Mouse (Mus musculus) embryonic facial prominence, embryonic 14.5 days (tissue): ENCODE measurements around the gene Dpf1. TPM values are rescaled to one million over a fixed set of nuclear protein-coding genes. Genes with fewer than 3 reads are reported as not detected.

ENCODE experiments used
- ATAC-seq: fragments of 200-750 bp; cut with Nextera tagmentation; 2 replicates; pipeline ENCODE4 v1.8.0; 2017; ENCODE audit warnings: low read depth, moderate number of reproducible peaks, moderate TSS enrichment
- DNase-seq: peaks from one replicate; pipeline ENCODE4 v3.0.0-alpha.2; 2015; ENCODE audit warnings: low spot score
- H3K27ac ChIP-seq: fragments of 300-500 bp; sonication (generic); replicated peaks from 2 replicates; pipeline ENCODE4 v1.5.1; 2014; ENCODE audit warnings: low read depth, mild to moderate bottlenecking, low read length, moderate library complexity
- H3K27me3 ChIP-seq: fragments of 300-500 bp; sonication (generic); replicated peaks from 2 replicates; pipeline ENCODE4 v1.6.1; 2014; ENCODE audit warnings: low read length; ENCODE audit not compliant: control insufficient read depth, insufficient read depth
- H3K36me3 ChIP-seq: fragments of 300-500 bp; sonication (generic); 2 replicates; pipeline ENCODE4 v1.6.1; 2014; ENCODE audit warnings: low read length, mixed read lengths; ENCODE audit not compliant: control insufficient read depth, insufficient read depth
- H3K4me1 ChIP-seq: fragments of 300-500 bp; sonication (generic); 2 replicates; pipeline ENCODE4 v1.6.1; 2014; ENCODE audit warnings: antibody characterized with exemption, low read length; ENCODE audit not compliant: control insufficient read depth, insufficient read depth
- H3K4me2 ChIP-seq: fragments of 300-500 bp; sonication (generic); 2 replicates; pipeline ENCODE4 v1.6.1; 2014; ENCODE audit warnings: low read depth, mild to moderate bottlenecking, low read length, moderate library complexity, mixed read lengths
- H3K4me3 ChIP-seq: fragments of 300-500 bp; sonication (generic); 2 replicates; pipeline ENCODE4 v1.5.1; 2014; ENCODE audit warnings: low read depth, mild to moderate bottlenecking, low read length
- H3K9ac ChIP-seq: fragments of 300-500 bp; sonication (generic); 2 replicates; pipeline ENCODE4 v1.6.1; 2014; ENCODE audit warnings: low read depth, mild to moderate bottlenecking, low read length, moderate library complexity, mixed read lengths
- H3K9me3 ChIP-seq: fragments of 300-500 bp; sonication (generic); 2 replicates; pipeline ENCODE4 v1.6.1; 2016; ENCODE audit warnings: low read length; ENCODE audit not compliant: control insufficient read depth
- WGBS: fragments of 180-500 bp; shearing (Covaris S2); extraction: QIAGEN DNeasy Blood & Tissue Kit; methylation state at CpG from one replicate; pipeline ENCODE4 v1.1.7; 2014; 5-methylcytosine and 5-hydroxymethylcytosine counted together
- polyA plus RNA-seq: library from polyadenylated mRNA; unstranded; fragments of >200 nt; fragmentation: Nextera tagmentation; extraction: Ambion mirVana; gene quantifications from 2 replicates; pipeline ENCODE4 v1.2.1, GENCODE M21; 2014

The Dpf1 gene
- 11.4 TPM in 2 replicates for polyA plus RNA-seq

DNA sequence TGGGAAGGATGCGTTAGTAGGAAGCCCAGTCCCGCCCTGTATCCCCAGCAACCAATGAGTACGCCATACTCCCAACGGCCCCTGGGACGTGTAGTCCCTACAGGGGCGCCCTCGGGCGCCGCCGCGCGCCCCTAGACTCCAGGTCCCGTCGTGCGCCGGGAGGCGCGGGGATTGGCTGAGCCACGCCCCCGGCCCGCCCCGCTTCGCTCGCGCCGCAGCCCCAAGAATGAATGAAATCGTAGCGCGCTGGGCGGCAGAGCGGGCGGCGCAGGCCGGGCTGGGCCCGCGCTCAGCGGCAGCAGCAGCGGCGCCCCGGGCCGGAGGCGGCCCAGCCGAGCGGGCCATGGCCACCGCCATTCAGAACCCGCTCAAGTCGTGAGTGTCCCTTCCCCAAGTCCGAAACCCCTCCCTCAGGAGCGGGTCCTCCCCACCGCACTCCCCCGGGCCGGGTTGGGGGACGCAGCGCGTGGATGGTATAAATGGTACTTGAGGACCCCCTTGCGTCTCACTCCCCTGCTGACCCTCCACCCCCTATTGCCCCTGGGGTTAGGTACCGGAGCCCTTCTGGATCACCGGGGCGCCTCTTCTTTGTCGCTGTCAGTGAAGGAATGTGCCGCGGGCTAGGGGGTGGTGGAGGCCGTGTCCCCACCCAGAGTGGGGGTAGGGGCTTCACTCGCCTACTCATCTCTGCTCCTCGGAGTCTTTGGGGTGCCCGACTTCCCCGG is at the start of gene Dpf1:
TSS of gene Dpf1 (plus strand) at position 214 of the 725 bp plus-strand sequence.
- H3K9me3 ChIP-seq = no peaks in the 10 kb centered on the region
- H3K4me1 ChIP-seq = peaks cover 13% of the 10 kb centered on the region
- no peak within 1 kb of the TSS for H3K27ac ChIP-seq
- H3K4me2 ChIP-seq = peak within 1 kb of the TSS; percentile 91
- 1% methylated on average over 42 of the region's 67 CpGs for WGBS
- peak; percentile 96 for DNase-seq
- peak within 1 kb of the TSS; percentile 64 for H3K9ac ChIP-seq
- no peaks in the 10 kb centered on the region for H3K36me3 ChIP-seq
- 0 out of 2 replicates have a peak, but pooled peaks cover 8% of the 10 kb centered on the region for H3K27me3 ChIP-seq
- peak; percentile 91 for ATAC-seq
- H3K4me3 ChIP-seq = peak within 1 kb of the TSS; percentile 53

DNA sequence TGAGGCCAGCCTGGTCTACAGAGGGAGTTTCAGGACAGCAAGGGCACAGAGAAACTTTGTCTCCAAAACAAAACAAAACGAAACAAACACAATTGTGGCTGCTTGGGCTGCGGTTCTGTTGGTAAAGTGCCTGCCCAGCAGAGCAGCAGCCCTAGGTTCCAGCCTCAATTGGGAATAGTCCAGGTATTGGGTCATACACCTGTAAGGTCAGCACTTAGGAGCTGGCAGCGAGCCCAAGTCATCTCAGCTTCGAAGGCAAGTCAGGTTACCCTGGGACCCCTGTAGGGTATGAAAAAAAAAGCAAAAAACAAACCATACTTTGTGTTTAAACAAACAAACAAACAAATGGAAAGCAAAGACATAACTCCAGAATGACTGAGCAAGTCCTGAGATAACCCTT is 47.9 kb upstream of the Dpf1 start:
- 76% methylated on average over 4 of the region's 4 CpGs for WGBS
- ATAC-seq = no peak
- Histone ChIP-seq H3K4me2 (no peak overlapping the region), H3K9ac (no peak overlapping the region; the same call in 1 of the 2 replicates), H3K4me1 (peaks cover 4% of the 10 kb centered on the region; the same call in 1 of the 2 replicates), H3K36me3 (0 out of 2 replicates have a peak, but pooled peaks cover 4% of the 10 kb centered on the region), H3K27ac (no peak overlapping the region), H3K27me3 (no peaks in the 10 kb centered on the region), H3K4me3 (no peak overlapping the region), H3K9me3 (no peaks in the 10 kb centered on the region)
- no peak for DNase-seq

DNA sequence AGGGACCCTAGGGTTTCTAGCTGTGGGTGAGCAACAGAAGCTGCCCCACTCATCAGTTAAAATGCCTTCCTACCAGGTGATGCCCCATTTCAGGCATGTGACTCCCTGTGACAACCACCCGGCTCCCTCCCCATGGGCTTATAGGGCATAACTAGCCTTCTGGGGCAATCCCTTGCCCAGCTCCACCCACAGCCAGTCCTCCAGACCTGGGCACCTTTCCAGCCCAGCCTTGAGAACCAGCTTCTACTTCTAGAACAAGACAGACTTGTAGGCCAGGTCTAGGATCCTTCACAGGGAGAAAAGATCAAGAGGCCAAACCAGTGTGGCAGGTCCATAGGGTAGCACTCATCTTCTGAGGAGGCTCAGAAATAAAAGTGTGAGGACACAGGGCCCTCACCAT is 46.4 kb upstream of the Dpf1 start:
- H3K27me3 ChIP-seq = no peaks in the 10 kb centered on the region
- no peak overlapping the region for H3K9ac ChIP-seq
- WGBS = 100% methylated on average over 1 of the region's 1 CpGs
- 0 out of 2 replicates have a peak, but pooled peaks cover 4% of the 10 kb centered on the region for H3K36me3 ChIP-seq
- H3K9me3 ChIP-seq = no peaks in the 10 kb centered on the region
- H3K4me3 ChIP-seq = no peak overlapping the region
- H3K27ac ChIP-seq = no peak overlapping the region
- no peak overlapping the region for H3K4me2 ChIP-seq
- DNase-seq (no peak), ATAC-seq (no peak)
- H3K4me1 ChIP-seq = peaks cover 4% of the 10 kb centered on the region; the same call in 1 of the 2 replicates

DNA sequence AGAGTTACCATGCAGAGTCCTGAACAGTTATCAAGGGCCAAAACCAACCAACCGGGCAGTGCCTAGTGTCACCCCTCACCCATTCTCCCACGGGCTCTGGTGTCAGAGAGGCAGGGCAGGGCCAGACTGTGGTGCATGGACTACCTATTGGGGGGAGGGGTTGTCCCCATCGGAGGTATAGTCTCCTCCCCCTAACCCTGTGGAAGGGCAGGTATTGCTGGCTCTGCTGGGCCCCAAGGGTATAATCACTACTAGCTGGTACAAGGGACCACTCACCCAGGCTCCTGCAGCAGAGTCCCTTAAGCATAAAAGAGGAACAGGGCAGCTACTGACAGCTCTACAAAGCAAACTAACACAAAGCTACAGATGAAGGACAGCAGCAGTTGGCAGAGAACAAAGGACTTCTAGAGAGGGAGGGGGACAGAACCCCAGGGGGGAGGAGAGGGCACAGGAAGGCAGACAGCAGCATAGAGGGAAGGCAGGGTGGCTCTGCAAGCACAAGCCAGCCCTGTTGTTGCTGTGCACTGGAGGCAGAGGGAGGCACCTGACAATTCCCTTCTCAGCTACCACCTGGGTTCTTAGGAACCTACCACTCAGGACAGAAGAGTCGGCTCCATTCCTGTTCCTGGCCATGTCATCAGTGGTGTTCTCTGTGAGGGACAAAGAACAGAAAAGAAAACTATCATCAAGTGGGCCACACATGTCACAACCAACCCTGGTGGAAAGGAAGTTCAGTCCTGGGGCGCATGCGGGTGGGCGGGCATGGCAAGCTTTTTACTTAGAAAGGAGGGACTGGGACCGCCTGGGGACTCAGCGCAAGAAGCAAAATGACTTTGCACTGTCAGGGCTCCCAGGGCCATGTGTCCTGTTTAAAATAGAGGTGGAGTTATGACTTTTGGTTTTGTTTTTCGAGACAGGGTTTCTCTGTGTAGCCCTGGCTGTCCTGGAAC is 43.7 kb upstream of the Dpf1 start:
- DNase-seq (peak; percentile 39), ATAC-seq (peak; percentile 38; the same call in 1 of the 2 replicates)
- Histone ChIP-seq H3K36me3 (0 out of 2 replicates have a peak, but pooled peaks cover 4% of the 10 kb centered on the region), H3K9ac (no peak overlapping the region), H3K4me1 (peaks cover 4% of the 10 kb centered on the region; the same call in 1 of the 2 replicates), H3K9me3 (no peaks in the 10 kb centered on the region), H3K4me2 (no peak overlapping the region), H3K27ac (no peak overlapping the region), H3K27me3 (no peaks in the 10 kb centered on the region), H3K4me3 (no peak overlapping the region)
- 71% methylated on average over 10 of the region's 10 CpGs for WGBS

DNA sequence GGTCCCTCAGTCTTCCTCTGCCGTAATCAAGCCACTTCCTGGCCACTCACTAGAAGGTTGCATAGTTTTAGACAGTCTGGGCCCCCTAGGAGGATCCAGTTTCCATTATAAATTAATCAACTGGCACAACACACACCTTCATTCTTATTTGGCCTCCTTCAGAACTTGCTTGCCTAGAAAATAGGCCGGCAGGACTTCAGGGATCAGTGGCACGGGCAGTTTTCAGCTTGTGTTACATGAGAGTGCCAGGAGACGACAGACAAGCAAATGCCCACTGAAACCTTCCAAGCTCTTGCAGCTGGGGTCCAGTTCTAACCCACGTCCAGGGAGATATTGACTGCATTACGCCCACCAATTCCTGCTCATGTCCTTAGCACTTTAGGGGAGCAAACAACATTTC is 41.6 kb upstream of the Dpf1 start:
- Histone ChIP-seq H3K27ac (no peak overlapping the region), H3K4me3 (no peak overlapping the region), H3K9ac (no peak overlapping the region), H3K4me1 (peaks cover 4% of the 10 kb centered on the region; the same call in 1 of the 2 replicates), H3K36me3 (0 out of 2 replicates have a peak, but pooled peaks cover 4% of the 10 kb centered on the region), H3K4me2 (no peak overlapping the region), H3K9me3 (no peaks in the 10 kb centered on the region), H3K27me3 (no peaks in the 10 kb centered on the region)
- WGBS = 52% methylated on average over 6 of the region's 6 CpGs
- ATAC-seq (no peak), DNase-seq (no peak)

DNA sequence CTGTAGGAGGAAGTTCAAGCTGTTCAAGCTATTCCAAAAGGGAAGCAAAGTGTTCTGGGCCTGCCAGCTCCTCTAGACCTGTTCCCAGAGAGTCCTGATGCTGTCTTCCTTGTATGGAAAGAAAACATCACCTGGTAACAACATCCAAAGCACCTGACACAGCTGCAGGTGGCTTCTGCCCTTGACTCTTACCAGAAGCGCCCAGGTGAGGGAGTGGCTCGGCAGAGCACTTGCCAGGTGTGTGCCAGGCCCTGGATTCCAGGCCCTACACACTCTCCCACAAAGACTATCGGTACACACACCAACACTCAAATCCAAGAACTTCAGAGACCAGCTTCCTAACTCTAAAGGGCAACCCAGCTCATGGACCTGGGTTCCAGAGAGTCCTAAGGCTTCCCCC is 39.9 kb upstream of the Dpf1 start:
- H3K27me3 ChIP-seq = no peaks in the 10 kb centered on the region
- ATAC-seq (no peak), DNase-seq (no peak)
- WGBS = 84% methylated on average over 3 of the region's 3 CpGs
- no peak overlapping the region for H3K4me2 ChIP-seq
- H3K9ac ChIP-seq = no peak overlapping the region
- no peak overlapping the region for H3K27ac ChIP-seq
- peaks cover 4% of the 10 kb centered on the region; the same call in 1 of the 2 replicates for H3K4me1 ChIP-seq
- no peaks in the 10 kb centered on the region for H3K36me3 ChIP-seq
- H3K4me3 ChIP-seq = no peak overlapping the region
- H3K9me3 ChIP-seq = no peaks in the 10 kb centered on the region

DNA sequence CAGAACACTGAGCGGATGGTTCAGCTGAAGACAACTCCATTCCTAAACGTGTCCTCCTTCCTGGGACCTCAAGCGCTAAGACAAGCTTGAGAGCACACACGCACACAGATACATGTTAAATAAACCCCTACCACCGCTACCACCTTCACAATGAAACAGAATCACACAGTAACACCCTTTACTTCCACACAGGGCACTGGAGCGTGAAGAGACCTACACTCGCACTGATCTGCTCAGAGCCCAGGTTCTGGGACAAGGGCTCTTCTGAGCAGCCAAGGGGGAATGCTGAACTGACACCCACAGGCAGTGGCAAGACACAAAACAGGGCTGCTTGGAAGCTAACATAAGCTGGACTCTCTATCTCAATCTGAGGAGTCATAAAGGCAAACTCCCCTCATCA is 38.1 kb upstream of the Dpf1 start:
- no peak for DNase-seq
- H3K9me3 ChIP-seq = no peaks in the 10 kb centered on the region
- H3K4me2 ChIP-seq = no peak overlapping the region
- no peaks in the 10 kb centered on the region for H3K27me3 ChIP-seq
- H3K4me1 ChIP-seq = no peaks in the 10 kb centered on the region
- no peak overlapping the region for H3K9ac ChIP-seq
- H3K36me3 ChIP-seq = no peaks in the 10 kb centered on the region
- no peak overlapping the region for H3K27ac ChIP-seq
- ATAC-seq = no peak
- WGBS = 63% methylated on average over 7 of the region's 7 CpGs
- H3K4me3 ChIP-seq = no peak overlapping the region

DNA sequence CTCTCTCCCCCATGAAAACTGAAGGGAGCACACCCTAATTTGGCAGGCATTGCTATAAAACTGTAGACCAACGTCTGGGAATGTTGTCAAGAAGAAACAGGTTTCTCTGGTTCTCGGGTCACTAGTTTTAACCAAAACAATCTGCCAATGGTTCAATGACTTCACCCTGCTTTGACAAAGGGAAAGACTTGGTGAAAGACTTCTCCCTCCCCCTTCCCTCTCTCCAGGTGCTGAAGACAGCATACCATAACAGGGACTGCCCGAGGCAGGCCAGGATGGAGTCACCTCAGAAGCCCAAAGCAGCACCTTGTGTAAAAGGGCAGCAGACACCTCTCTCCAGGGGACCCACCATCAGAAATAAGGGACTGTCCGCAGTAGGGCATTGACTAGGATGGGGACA is 36.8 kb upstream of the Dpf1 start:
- Histone ChIP-seq H3K36me3 (no peaks in the 10 kb centered on the region), H3K4me2 (no peak overlapping the region), H3K9ac (no peak overlapping the region), H3K27me3 (no peaks in the 10 kb centered on the region), H3K9me3 (no peaks in the 10 kb centered on the region), H3K4me1 (no peaks in the 10 kb centered on the region), H3K4me3 (no peak overlapping the region), H3K27ac (no peak overlapping the region)
- DNase-seq (peak; percentile 76), ATAC-seq (peak; percentile 68)
- 31% methylated on average over 4 of the region's 4 CpGs for WGBS
